Mouse (Mus musculus): ENCODE data around the gene Cux2. TPM values are rescaled to one million over a fixed set of nuclear protein-coding genes. Genes with fewer than 3 reads are reported as not detected.

Gene Cux2
- total and polyA plus RNA-seq, 3 experiments, result 1.4 to 3.5 TPM; not detected in 1

GRCm38 (mm10) chr5:121811485-121811931 is 238.4 kb downstream of the Cux2 start:
- no peak overlapping the region for H3K4me3 ChIP-seq (ENCODE audit: control insufficient read depth in 1 of 2, insufficient read depth in 1 of 2, low read depth in 2 of 2, low read length in 2 of 2)
- H3K4me1 ChIP-seq (ENCODE audit: control insufficient read depth in 1 of 2, insufficient read depth in 2 of 2, low read length in 2 of 2), result no peaks in the 10 kb centered on the region
- DNase-seq (ENCODE audit: low read depth, low spot score), result no peak
- H3K36me3 ChIP-seq (ENCODE audit: control insufficient read depth in 1 of 2, insufficient read depth in 2 of 2, low read length in 2 of 2), result peaks cover 0 to 5% of the 10 kb centered on the region in 2 experiments; a peak in 1 of 4 replicates
- H3K79me2 ChIP-seq (ENCODE audit: control insufficient read depth, insufficient read depth, low read length, poor library complexity), result no peaks in the 10 kb centered on the region
- no peak overlapping the region for H3K27ac ChIP-seq (ENCODE audit: control insufficient read depth, low read depth, low read length)
- no peaks in the 10 kb centered on the region for H3K9me3 ChIP-seq (replicated peaks; ENCODE audit: insufficient read depth, low read length)
- H3K27me3 ChIP-seq (ENCODE audit: control insufficient read depth in 1 of 2, insufficient read depth in 2 of 2, low read length in 2 of 2), result no peaks in the 10 kb centered on the region
- TF ChIP-seq HCFC1 (IDR thresholded peaks at IDR 0.05; ENCODE audit: low read depth, low read length) (no peak), UBTF (IDR thresholded peaks at IDR 0.05; ENCODE audit: borderline replicate concordance, insufficient read depth, low read depth, low read length) (no peak), E2F4 (IDR thresholded peaks at IDR 0.05; ENCODE audit: borderline replicate concordance, low read depth, low read length) (no peak), RAD21 (IDR thresholded peaks at IDR 0.05; ENCODE audit: low read depth, low read length) (no peak), NELFE (IDR thresholded peaks at IDR 0.05; ENCODE audit: low read depth, low read length) (no peak), POLR2AphosphoS5 (IDR thresholded peaks at IDR 0.05; ENCODE audit: borderline replicate concordance, low read depth, low read length) (no peak), ELF1 (IDR thresholded peaks at IDR 0.05; ENCODE audit: low read depth, low read length) (no peak), GABPA (IDR thresholded peaks at IDR 0.05; ENCODE audit: low read depth, low read length) (no peak), KAT2A (conservative IDR thresholded peaks at IDR 0.05; ENCODE audit: low read depth, low read length) (no peak), POLR2AphosphoS2 (IDR thresholded peaks at IDR 0.05; ENCODE audit: low read length) (no peak), MAX (IDR thresholded peaks at IDR 0.05; ENCODE audit: low read length) (no peak)
- no peak overlapping the region for H3K9ac ChIP-seq (ENCODE audit: control insufficient read depth, low read depth, low read length, poor library complexity, severe bottlenecking)

GRCm38 (mm10) chr5:121810331-121811151 is 239.4 kb downstream of the Cux2 start:
- H3K4me3 ChIP-seq (ENCODE audit: control insufficient read depth in 1 of 2, insufficient read depth in 1 of 2, low read depth in 2 of 2, low read length in 2 of 2), result no peak overlapping the region
- no peaks in the 10 kb centered on the region for H3K27me3 ChIP-seq (ENCODE audit: control insufficient read depth in 1 of 2, insufficient read depth in 2 of 2, low read length in 2 of 2)
- H3K9me3 ChIP-seq (replicated peaks; ENCODE audit: insufficient read depth, low read length), result no peaks in the 10 kb centered on the region
- no peak for DNase-seq (ENCODE audit: low read depth, low spot score)
- no peaks in the 10 kb centered on the region for H3K4me1 ChIP-seq (ENCODE audit: control insufficient read depth in 1 of 2, insufficient read depth in 2 of 2, low read length in 2 of 2)
- H3K27ac ChIP-seq (ENCODE audit: control insufficient read depth, low read depth, low read length), result no peak overlapping the region
- TF ChIP-seq NRF1 (IDR thresholded peaks at IDR 0.05; ENCODE audit: insufficient read depth, low read depth, low read length, poor library complexity, severe bottlenecking), result no peak
- no peak for TF ChIP-seq TAL1 (IDR thresholded peaks at IDR 0.05; ENCODE audit: low read length)
- no peak for TF ChIP-seq SIN3A (IDR thresholded peaks at IDR 0.05; ENCODE audit: low read length)
- no peak for TF ChIP-seq MXI1 (IDR thresholded peaks at IDR 0.05; ENCODE audit: low read depth, low read length)
- no peak for TF ChIP-seq ETS1 (IDR thresholded peaks at IDR 0.05; ENCODE audit: low read depth, low read length)
- TF ChIP-seq GABPA (IDR thresholded peaks at IDR 0.05; ENCODE audit: low read depth, low read length), result no peak
- TF ChIP-seq USF1 (IDR thresholded peaks at IDR 0.05; ENCODE audit: low read depth, low read length), result no peak
- H3K36me3 ChIP-seq (ENCODE audit: control insufficient read depth in 1 of 2, insufficient read depth in 2 of 2, low read length in 2 of 2), result peaks cover 0 to 10% of the 10 kb centered on the region in 2 experiments; a peak in 2 of 4 replicates
- no peaks in the 10 kb centered on the region for H3K79me2 ChIP-seq (ENCODE audit: control insufficient read depth, insufficient read depth, low read length, poor library complexity)
- no peak overlapping the region for H3K9ac ChIP-seq (ENCODE audit: control insufficient read depth, low read depth, low read length, poor library complexity, severe bottlenecking)
